Mouse (Mus musculus) intestine, postnatal 0 days (tissue): ENCODE measurements around the gene Wfdc13. TPM values are rescaled to one million over a fixed set of nuclear protein-coding genes. Genes with fewer than 3 reads are reported as not detected.

Experiments used
- ATAC-seq: fragments of 200-750 bp; cut with Nextera tagmentation; 2 replicates; pipeline ENCODE4 v1.8.0; 2017; ENCODE audit warnings: mild to moderate bottlenecking, moderate TSS enrichment, moderate library complexity
- H3K27ac ChIP-seq: fragments of 300-500 bp; sonication (generic); 2 replicates; pipeline ENCODE4 v1.5.1; 2014; ENCODE audit warnings: mild to moderate bottlenecking, low read depth, low read length, moderate library complexity
- H3K27me3 ChIP-seq: fragments of 300-500 bp; sonication (generic); replicated peaks from 2 replicates; pipeline ENCODE4 v1.6.1; 2014; ENCODE audit warnings: low read length, mixed read lengths; ENCODE audit not compliant: control insufficient read depth, insufficient read depth
- H3K36me3 ChIP-seq: fragments of 300-500 bp; sonication (generic); 2 replicates; pipeline ENCODE4 v1.6.1; 2014; ENCODE audit warnings: mild to moderate bottlenecking, moderate library complexity; ENCODE audit not compliant: control insufficient read depth, insufficient read depth
- H3K4me1 ChIP-seq: fragments of 300-500 bp; sonication (generic); replicated peaks from 2 replicates; pipeline ENCODE4 v1.6.1; 2014; ENCODE audit warnings: antibody characterized with exemption, low read length, mixed read lengths; ENCODE audit not compliant: control insufficient read depth, insufficient read depth
- H3K4me2 ChIP-seq: fragments of 300-500 bp; sonication (generic); replicated peaks from 2 replicates; pipeline ENCODE4 v1.6.1; 2014; ENCODE audit warnings: low read depth, mild to moderate bottlenecking, moderate library complexity
- H3K4me3 ChIP-seq: fragments of 300-500 bp; sonication (generic); 2 replicates; pipeline ENCODE4 v1.5.1; 2014; ENCODE audit warnings: low read depth, low read length
- H3K9ac ChIP-seq: fragments of 300-500 bp; sonication (generic); 2 replicates; pipeline ENCODE4 v1.6.1; 2014; ENCODE audit warnings: mild to moderate bottlenecking, low read depth, low read length
- H3K9me3 ChIP-seq: fragments of 300-500 bp; sonication (generic); 2 replicates; pipeline ENCODE4 v1.6.1; 2016; ENCODE audit warnings: mixed run types; ENCODE audit not compliant: control insufficient read depth
- CTCF ChIP-seq: sonication (generic); IDR thresholded peaks from 2 replicates; pipeline ENCODE4 v1.5.1; 2016; ENCODE audit warnings: low read depth, mild to moderate bottlenecking, control low read depth, antibody characterized with exemption, moderate library complexity
- WGBS: fragments of 180-500 bp; shearing (Covaris S2); extraction: QIAGEN DNeasy Blood & Tissue Kit; methylation state at CpG from one replicate; pipeline ENCODE4 v1.1.7; 2014; 5-methylcytosine and 5-hydroxymethylcytosine counted together
- polyA plus RNA-seq: library from polyadenylated mRNA; unstranded; fragments of >200 nt; fragmentation: Nextera tagmentation; extraction: Ambion mirVana; gene quantifications from 2 replicates; pipeline ENCODE4 v1.2.1, GENCODE M21; 2015

Gene Wfdc13
- polyA plus RNA-seq, 1 experiment from 2014 or later: 0.14 TPM

DNA sequence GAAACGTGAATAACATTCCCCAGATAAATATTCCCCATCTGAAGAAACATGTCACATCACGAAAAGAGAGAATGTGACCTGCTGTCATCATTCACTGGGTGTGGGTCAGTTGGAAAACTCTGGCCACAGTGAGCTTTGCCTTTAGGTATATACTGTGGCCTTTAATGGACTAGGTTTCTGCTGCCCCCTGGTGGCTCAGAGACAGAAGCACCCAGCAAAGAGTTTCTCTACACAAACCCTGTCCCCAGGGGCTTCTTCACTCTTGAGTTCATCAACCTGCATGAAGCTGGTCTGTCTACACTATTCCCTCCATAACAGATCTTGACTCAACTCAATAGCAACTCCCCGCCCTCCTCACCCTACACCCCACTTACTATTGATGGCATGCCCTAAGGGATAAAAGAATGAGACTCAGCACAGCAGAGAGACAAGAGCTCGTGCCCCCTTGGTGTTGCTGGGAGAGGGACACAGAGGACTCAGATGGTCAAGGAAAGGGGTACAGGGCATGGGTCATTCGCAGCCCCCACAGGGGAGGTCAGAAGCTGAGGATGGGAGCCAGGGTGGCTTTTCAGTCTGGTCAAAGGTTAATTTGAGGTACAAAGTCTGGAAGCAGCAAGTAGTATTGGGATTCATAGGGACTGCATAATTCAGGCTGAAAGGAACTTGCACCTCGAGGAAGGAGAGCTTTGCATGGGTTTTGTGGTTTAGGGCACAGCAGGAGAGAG, 41.1 kb downstream of the Wfdc13 start:
- Histone ChIP-seq H3K4me1 (no peaks in the 10 kb centered on the region; the same call in 1 of the 2 replicates), H3K9me3 (no peaks in the 10 kb centered on the region), H3K27ac (no peak overlapping the region), H3K36me3 (no peaks in the 10 kb centered on the region), H3K9ac (no peak overlapping the region), H3K4me3 (no peak overlapping the region), H3K4me2 (no peak overlapping the region), H3K27me3 (no peaks in the 10 kb centered on the region)
- WGBS: 22% methylated on average over 6 of the region's 6 CpGs
- TF ChIP-seq CTCF: peak; percentile 93
- peak; percentile 72 for ATAC-seq

DNA sequence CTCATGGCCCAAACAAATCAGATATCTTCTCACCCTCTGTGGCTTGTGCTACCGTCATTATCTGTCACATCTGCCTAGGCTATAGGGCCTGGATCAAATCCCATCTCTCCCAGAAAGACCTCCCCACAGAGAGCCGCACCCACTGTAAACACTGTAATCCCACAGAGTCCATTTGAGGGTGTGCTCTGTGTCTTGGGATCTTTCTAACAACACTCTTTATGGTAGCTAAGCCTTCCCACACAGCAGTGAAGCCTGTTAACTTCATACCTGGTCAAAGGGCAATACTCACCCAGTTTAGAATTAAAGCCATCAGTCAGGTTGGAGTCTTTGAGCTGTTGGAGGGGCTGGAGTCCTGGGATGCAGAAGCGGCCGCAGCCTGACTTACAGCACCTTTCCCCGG, 46.8 kb downstream of the Wfdc13 start:
- Histone ChIP-seq H3K36me3 (no peaks in the 10 kb centered on the region), H3K27me3 (no peaks in the 10 kb centered on the region), H3K4me3 (no peak overlapping the region), H3K4me1 (peaks cover 4% of the 10 kb centered on the region), H3K9ac (no peak overlapping the region), H3K4me2 (no peak overlapping the region), H3K9me3 (no peaks in the 10 kb centered on the region), H3K27ac (no peak overlapping the region; the same call in 1 of the 2 replicates)
- TF ChIP-seq CTCF: no peak
- WGBS: 29% methylated on average over 5 of the region's 5 CpGs
- ATAC-seq: peak; percentile 77

DNA sequence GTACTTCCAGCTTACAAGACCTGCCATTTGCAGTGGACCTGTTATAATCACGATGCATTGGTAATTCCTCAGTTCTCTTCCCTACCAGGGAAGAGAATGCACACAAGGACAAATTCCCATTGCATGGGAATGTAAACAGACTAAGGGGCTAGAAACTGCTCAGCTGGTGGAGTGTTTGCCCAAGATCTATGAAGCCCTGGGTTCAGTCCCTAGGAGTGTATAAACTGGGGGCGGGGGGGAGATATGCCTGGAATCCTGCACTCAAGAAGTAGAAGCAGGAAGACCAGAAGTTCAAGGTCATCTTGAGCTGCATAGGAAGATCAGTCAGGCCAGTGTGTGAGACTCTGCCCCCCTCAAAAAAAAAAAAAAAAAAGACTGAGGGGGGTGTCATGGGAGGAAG, 48.4 kb downstream of the Wfdc13 start:
- no peak for ATAC-seq
- no peak for TF ChIP-seq CTCF
- 33% methylated on average over 2 of the region's 2 CpGs for WGBS
- no peak overlapping the region for H3K4me2 ChIP-seq
- no peak overlapping the region for H3K27ac ChIP-seq
- H3K4me1 ChIP-seq: peaks cover 4% of the 10 kb centered on the region; the same call in 1 of the 2 replicates
- no peaks in the 10 kb centered on the region for H3K36me3 ChIP-seq
- H3K9ac ChIP-seq: no peak overlapping the region
- no peaks in the 10 kb centered on the region for H3K9me3 ChIP-seq
- H3K4me3 ChIP-seq: no peak overlapping the region
- no peaks in the 10 kb centered on the region for H3K27me3 ChIP-seq

DNA sequence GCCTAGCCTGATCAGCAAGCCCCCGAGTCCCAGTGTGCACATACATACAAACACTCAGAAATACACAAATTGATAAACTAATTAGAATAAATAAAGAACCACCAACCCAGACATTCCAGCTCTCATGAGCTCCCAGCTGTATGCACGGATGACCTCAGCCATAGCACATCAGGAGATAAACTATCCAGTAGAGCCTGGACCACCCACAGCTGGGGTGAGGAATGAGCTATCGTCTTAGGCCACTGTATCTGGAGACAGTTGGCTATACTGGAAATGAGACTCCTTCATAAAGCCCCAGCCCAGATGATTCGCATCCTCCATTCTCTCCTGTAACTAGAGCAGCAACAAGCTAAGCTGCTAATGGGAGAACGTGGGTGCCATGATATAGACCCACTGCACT, 49.9 kb downstream of the Wfdc13 start:
- H3K36me3 ChIP-seq: no peaks in the 10 kb centered on the region
- no peak overlapping the region for H3K4me3 ChIP-seq
- WGBS: 65% methylated on average over 5 of the region's 5 CpGs
- no peak for TF ChIP-seq CTCF
- H3K9ac ChIP-seq: no peak overlapping the region
- no peak overlapping the region for H3K4me2 ChIP-seq
- H3K27ac ChIP-seq: no peak overlapping the region
- no peaks in the 10 kb centered on the region for H3K27me3 ChIP-seq
- peaks cover 4% of the 10 kb centered on the region; the same call in 1 of the 2 replicates for H3K4me1 ChIP-seq
- no peaks in the 10 kb centered on the region for H3K9me3 ChIP-seq
- no peak for ATAC-seq

DNA sequence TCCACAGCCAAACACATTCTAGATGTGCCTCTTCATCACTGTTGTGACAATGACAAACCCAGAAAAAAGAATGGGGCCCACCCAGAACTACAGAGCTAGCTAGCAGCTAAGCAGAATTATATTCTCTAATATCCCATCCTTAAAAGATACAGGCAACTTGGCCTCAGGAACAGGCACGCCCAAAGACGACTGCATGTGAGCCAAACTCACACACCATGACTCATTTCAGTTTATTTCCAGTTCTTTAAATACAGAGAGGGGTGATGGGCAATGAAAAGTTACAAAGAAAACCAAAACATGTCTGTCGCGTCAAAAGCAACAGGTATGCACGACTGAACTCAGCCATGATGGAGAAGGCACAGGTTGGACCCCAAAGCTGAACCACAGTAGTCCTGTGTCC, 50.5 kb downstream of the Wfdc13 start:
- Histone ChIP-seq H3K9me3 (no peaks in the 10 kb centered on the region), H3K4me1 (peaks cover 4% of the 10 kb centered on the region; the same call in 1 of the 2 replicates), H3K9ac (no peak overlapping the region), H3K4me2 (no peak overlapping the region), H3K4me3 (no peak overlapping the region), H3K27me3 (no peaks in the 10 kb centered on the region), H3K27ac (no peak overlapping the region), H3K36me3 (no peaks in the 10 kb centered on the region)
- 83% methylated on average over 5 of the region's 5 CpGs for WGBS
- ATAC-seq: no peak
- TF ChIP-seq CTCF: no peak

Other genes with a start within 250 kb of the Wfdc13 start
- gene Sdc4, start 241.2 kb upstream of the Wfdc13 start, polyA plus RNA-seq: 92.0 and 103 TPM in 2 replicates
- 58.7 and 62.3 TPM in 2 replicates for gene Sys1, start 228.1 kb upstream of the Wfdc13 start, polyA plus RNA-seq
- 21.4 and 29.1 TPM in 2 replicates for gene Gm20458, start 224.1 kb upstream of the Wfdc13 start, polyA plus RNA-seq
- gene Trp53tg5, start 211.4 kb upstream of the Wfdc13 start, polyA plus RNA-seq: not detected in 2 replicates
- 15.9 and 18.8 TPM in 2 replicates for gene Dbndd2, start 199.0 kb upstream of the Wfdc13 start, polyA plus RNA-seq
- 75.8 and 83.0 TPM in 2 replicates for gene Pigt, start 187.6 kb upstream of the Wfdc13 start, polyA plus RNA-seq
- 6.5 and 11.9 TPM in 2 replicates for gene Wfdc2, start 122.7 kb upstream of the Wfdc13 start, polyA plus RNA-seq
- not detected in 2 replicates for gene Spint3, start 111.6 kb upstream of the Wfdc13 start, polyA plus RNA-seq
- 0.14 TPM in 1 of 2 replicates, not detected in the other for gene Wfdc6a, start 99.7 kb upstream of the Wfdc13 start, polyA plus RNA-seq
- gene Eppin, start 91.5 kb upstream of the Wfdc13 start, polyA plus RNA-seq: not detected in 2 replicates
- not detected in 2 replicates for gene Wfdc6b, start 71.6 kb upstream of the Wfdc13 start, polyA plus RNA-seq
- gene Wfdc8, start 71.5 kb upstream of the Wfdc13 start, polyA plus RNA-seq: not detected in 2 replicates
- gene Wfdc16, start 46.3 kb upstream of the Wfdc13 start, polyA plus RNA-seq: not detected in 2 replicates
- gene Wfdc10, start 29.1 kb upstream of the Wfdc13 start, polyA plus RNA-seq: not detected in 2 replicates
- not detected in 2 replicates for gene Wfdc9, start 28.5 kb upstream of the Wfdc13 start, polyA plus RNA-seq
- not detected in 2 replicates for gene Wfdc11, start 11.0 kb upstream of the Wfdc13 start, polyA plus RNA-seq
- gene Spint4, start 13.4 kb downstream of the Wfdc13 start, polyA plus RNA-seq: not detected in 2 replicates
- not detected in 2 replicates for gene Spint5, start 30.2 kb downstream of the Wfdc13 start, polyA plus RNA-seq
- gene Wfdc3, start 60.8 kb downstream of the Wfdc13 start, polyA plus RNA-seq: 0.85 and 0.95 TPM in 2 replicates
- gene Dnttip1, start 60.9 kb downstream of the Wfdc13 start, polyA plus RNA-seq: 39.4 and 43.3 TPM in 2 replicates
- gene Ube2c, start 84.8 kb downstream of the Wfdc13 start, polyA plus RNA-seq: 118 and 121 TPM in 2 replicates
- 0.51 and 0.73 TPM in 2 replicates for gene Tnnc2, start 94.9 kb downstream of the Wfdc13 start, polyA plus RNA-seq
- gene Snx21, start 100.7 kb downstream of the Wfdc13 start, polyA plus RNA-seq: 12.5 and 13.0 TPM in 2 replicates
- 52.5 and 54.4 TPM in 2 replicates for gene Acot8, start 119.8 kb downstream of the Wfdc13 start, polyA plus RNA-seq
- 3.7 and 4.2 TPM in 2 replicates for gene Zswim3, start 120.0 kb downstream of the Wfdc13 start, polyA plus RNA-seq
- 7.0 and 7.6 TPM in 2 replicates for gene Zswim1, start 137.6 kb downstream of the Wfdc13 start, polyA plus RNA-seq
- gene Spata25, start 143.4 kb downstream of the Wfdc13 start, polyA plus RNA-seq: not detected in 2 replicates
- gene Ctsa, start 147.8 kb downstream of the Wfdc13 start, polyA plus RNA-seq: 1,079 and 1,142 TPM in 2 replicates
- 4.6 and 5.7 TPM in 2 replicates for gene Neurl2, start 148.3 kb downstream of the Wfdc13 start, polyA plus RNA-seq
- gene Pltp, start 172.6 kb downstream of the Wfdc13 start, polyA plus RNA-seq: 14.5 and 16.2 TPM in 2 replicates
- gene Pcif1, start 194.2 kb downstream of the Wfdc13 start, polyA plus RNA-seq: 43.2 and 44.0 TPM in 2 replicates
- 3.6 and 3.8 TPM in 2 replicates for gene Zfp335, start 226.7 kb downstream of the Wfdc13 start, polyA plus RNA-seq